Mouse (Mus musculus) skeletal muscle tissue, adult 2 months (tissue): ENCODE measurements around the gene C87436.

Source experiments
- DNase-seq: peaks from one replicate; pipeline ENCODE4 v3.0.0-alpha.2; 2012; ENCODE audit warnings: low read depth, low spot score

C87436 gene

DNA sequence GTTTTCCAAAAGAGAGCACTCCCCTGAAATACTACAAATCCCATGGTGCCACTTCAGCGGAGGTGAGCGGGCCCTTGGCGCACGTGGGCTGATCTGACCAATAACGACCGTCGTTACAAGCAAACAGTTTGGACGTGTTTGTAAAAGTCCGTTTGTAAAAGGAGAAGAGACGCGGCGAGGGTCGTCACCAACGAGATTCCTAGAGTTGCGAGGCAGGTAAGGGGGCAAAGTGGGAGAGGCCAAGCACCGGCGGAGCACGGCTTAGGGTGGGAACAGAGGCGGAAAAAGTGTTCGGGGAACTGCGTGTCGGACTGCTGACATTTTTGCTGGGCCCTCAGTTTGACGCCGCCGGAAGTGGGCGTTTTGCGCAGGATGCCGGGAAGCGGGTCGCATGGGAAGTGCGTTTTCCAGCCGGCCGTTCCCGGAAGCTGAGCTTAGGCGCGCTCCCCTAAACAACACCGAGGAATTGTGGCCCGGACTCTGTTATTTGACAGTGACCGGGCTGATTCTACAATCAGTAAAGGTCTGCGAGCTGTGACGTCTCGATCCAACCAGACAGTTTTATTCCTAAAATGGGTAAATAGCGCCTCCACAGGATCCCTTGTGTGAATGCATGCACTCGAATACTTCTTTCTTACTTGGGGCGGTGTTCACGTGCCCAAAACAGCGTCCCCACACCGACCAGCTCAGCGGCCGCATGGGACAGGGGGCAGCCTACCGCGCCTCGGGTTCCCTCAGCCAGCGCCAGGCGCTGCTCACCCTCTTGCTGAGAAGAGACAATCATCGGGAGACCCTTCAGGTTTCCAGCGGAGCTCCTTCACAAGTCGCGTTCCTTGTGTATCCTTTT is at the start of gene C87436:
Gene C87436 (plus strand): TSS at position 103 of the 847 bp plus-strand sequence.
- DNase-seq: peak; percentile 94

DNA sequence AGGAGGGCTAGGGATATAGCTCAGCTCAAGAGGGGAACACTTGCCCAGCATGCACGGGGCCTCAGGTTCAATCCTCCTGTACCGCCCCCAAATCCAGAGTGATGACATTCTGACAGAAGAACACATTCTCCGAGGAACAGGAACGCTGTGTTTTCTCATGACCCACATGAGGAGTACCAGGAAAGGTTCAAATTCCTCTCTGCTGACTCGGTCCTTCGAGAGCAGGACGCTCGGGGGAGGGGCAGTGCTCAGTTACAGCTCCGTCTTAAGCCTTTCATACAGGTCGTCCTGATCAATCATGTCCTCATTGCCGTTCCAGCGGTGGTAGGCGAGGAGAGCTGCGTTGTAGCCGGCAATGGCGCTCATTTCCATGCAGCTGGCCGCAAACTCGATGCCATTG is 49.7 kb upstream of the C87436 start:
- no peak for DNase-seq

DNA sequence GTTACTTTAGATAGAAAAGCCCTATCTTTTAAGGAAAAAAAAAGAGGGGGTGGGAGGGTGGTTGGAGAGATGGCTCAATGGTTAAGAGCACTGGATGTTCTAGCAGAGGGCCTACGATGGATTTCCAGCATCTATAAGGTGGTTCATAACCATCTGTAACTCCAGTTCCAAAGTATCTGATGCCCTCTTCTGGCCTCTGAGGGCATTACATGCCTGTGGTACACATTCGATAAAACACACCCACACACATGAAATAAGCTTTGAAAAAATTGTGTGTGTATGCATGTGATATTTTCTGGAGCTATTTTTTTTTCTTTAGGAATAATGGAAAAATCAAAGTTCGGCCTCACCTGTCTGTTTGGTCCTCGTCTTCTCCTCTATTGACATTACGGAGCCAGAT is 46.8 kb upstream of the C87436 start:
- DNase-seq: no peak

DNA sequence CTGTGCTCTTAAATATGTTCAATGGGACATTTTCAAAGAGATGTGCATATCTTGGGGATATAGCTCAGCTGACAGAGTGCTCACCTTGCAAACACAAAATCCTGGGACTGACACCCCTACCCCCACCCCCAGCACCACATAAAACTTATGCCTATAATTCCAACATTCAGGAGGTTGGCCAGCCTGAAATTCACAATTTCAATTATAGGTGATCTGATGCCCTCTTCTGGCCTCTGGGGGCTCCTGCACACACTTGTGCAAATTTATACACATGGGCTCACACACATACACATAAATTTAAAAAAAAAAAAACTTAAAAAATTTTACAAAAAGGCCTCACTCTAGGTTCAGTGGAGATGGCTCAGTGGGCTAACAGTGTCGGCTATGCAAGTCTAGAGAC is 45.0 kb upstream of the C87436 start:
- DNase-seq: no peak

DNA sequence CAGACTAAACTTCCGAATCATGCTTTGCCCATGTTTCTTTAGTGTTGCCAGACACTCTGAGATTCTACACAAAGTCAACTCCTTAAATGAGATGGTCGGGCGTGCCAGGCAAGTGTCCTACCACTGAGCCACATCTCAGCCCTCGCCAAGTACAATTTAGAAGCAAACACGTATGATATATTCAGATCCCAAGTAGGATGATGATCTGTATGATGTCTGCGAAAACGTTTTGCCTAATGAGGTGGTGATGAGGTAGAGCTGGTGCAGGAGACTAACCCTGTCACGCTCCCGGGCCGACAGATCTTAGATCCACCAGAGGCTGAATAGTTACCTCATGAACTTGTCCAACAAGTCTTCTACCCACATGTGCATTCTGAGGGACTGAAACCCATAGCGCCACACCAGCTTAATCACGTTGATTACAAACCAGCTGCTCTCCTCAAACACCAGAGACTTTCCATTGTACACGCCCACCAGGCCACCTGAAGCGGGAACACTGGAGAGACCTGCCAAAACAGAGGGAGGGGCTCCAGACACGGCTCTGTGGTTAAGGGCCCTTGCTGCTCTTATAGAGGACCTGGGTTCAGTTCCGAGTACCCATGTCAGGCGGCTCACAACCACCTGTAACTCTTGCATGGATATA is 44.0 kb upstream of the C87436 start:
- no peak for DNase-seq

GRCm38 (mm10) chr6:86395021-86395420 is 43.2 kb upstream of the C87436 start:
- DNase-seq: no peak

GRCm38 (mm10) chr6:86395969-86396368 is 42.2 kb upstream of the C87436 start:
- no peak for DNase-seq

GRCm38 (mm10) chr6:86396581-86397256 is 41.5 kb upstream of the C87436 start, which contains the start of gene Pcyox1:
Pcyox1 (minus strand) TSS chr6:86397154.
- DNase-seq: peak; percentile 77

DNA sequence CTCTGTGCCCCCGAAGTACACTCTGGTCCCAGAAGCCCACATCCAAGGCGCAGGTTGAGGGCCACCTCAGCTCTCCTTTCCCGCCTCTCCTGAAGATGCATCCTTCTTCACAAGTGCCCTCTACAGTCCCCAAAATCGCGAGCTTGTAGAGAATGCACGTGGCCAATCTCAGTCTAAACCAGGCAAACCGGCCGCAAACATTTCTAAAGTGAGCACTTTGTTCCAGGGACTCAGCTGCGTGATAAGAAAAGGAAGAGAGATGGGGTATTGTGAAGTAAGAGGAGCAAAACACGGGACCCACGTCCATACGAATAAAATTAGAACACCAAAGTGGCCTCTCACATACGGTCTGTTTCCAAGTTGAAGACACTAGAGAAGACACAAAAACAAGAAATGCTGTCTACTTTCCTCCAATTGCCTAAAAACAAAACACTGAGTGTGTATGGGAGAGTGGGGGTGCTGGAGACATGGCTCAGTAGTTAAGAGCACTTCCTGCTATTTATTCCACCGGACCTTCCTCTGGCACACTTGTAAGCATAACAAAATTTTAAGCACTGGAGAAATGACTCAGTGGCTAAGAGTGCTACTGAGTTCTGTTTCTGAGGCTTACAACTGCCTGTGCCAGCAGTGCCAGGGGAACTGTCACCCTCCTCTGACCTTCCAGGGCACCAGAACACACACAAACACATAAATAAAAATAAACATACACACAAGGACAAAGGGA is 40.8 kb upstream of the C87436 start:
- no peak for DNase-seq

DNA sequence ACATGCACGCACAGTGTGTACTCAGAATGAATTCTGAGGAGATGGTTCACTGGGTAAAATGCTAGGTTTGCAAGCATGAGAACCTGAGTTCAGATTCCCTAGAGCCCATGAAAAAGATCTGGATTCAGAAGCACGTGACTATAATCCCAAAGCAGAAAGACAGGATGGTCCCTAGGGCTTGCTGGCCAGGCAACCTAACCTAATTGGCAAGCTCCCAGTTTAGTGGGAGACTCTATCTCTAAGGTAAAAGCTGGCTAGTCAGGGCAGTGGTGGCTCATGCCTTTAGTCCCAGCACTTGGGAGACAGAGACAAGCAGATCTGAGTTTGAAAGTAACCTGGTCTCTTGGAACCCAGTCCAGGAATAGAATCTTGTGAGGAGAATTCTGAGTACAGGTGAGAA is 39.2 kb upstream of the C87436 start:
- DNase-seq: no peak

- DNase-seq: no peak
These were observed 38.2 kb upstream of the C87436 start for GRCm38 (mm10) chr6:86399995-86400394.

GRCm38 (mm10) chr6:86400972-86401371 is 37.2 kb upstream of the C87436 start:
- peak; percentile 61 for DNase-seq

GRCm38 (mm10) chr6:86402681-86403607 is 35.2 kb upstream of the C87436 start:
- no peak for DNase-seq

DNA sequence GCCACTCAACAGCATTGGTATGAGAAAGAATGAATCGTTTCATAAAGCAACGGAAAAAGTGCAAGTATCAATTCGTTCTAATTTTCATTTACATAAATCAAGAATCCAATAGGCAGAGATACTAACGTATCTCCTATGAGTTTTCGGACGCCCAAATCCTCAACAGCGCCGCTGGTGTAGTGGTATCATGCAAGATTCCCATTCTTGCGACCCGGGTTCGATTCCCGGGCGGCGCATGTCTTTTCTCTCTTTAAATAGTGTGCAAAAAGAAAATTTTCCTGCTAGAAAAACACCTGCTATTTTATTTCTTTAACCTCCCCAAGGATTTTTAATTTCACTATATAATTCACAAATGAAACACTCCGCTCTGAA is 34.5 kb upstream of the C87436 start:
- DNase-seq: peak; percentile 87

- DNase-seq: peak; percentile 99
These were observed 33.9 kb upstream of the C87436 start, which contains the start of gene Tia1 for GRCm38 (mm10) chr6:86404100-86404861. Tia1 (plus strand) TSS chr6:86404219.

DNA sequence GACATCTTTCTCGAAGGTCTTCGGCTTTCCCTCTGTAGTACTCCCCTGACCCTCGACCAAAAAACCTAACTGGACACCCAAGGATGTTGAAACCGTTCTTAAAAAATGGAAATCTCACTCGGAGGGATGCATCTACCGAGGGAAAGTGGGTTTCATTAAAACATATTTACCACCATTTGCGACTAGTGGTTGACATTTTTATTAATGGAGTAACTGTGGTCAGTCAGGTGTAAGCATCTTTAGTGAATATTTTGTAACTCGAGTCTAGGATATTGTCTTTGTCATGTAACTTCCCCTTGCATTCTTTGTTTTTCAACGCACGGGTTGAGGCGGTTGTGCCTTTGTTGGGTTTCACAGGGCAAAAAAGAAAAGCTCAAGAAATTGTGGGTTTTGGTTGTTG is 33.2 kb upstream of the C87436 start:
- DNase-seq: no peak

GRCm38 (mm10) chr6:86406306-86406705 is 31.9 kb upstream of the C87436 start:
- peak; percentile 66 for DNase-seq

GRCm38 (mm10) chr6:86418711-86419110 is 19.5 kb upstream of the C87436 start:
- DNase-seq: no peak

GRCm38 (mm10) chr6:86419239-86419638 is 18.9 kb upstream of the C87436 start:
- DNase-seq: no peak

- DNase-seq: no peak
These were observed 17.7 kb upstream of the C87436 start for GRCm38 (mm10) chr6:86420491-86420890.
